ENCODE assay signal across 8 mouse cellular contexts in genomic region chr11:54437823-54438337, GRCm38 (mm10). TPM values are rescaled to one million over a fixed set of nuclear protein-coding genes. Genes with fewer than 3 reads are reported as not detected.
DNase-seq lines count a peak whose midpoint lies in the region; ATAC-seq and TF ChIP-seq lines count a peak whose summit lies in the region.

TSS of gene Fnip1 (plus strand) at chr11:54438199.

- peak within 1 kb of the TSS; percentile 97 for H3K27ac ChIP-seq in cortical plate, adult 2 months (ENCODE audit: insufficient read depth, low read length)

- TF ChIP-seq CTCF in cortical plate, adult 2 months (IDR thresholded peaks at IDR 0.05; ENCODE audit: extremely low read depth, insufficient read depth, low read length) = no peak

- ATAC-seq in activated CD4-positive, CD25-positive, alpha-beta regulatory T cell, adult 4 months = peak; percentile 82
- ATAC-seq in megakaryocyte progenitor cell, adult 5-6 weeks (replicated peaks; ENCODE audit: poor library complexity) = peak; percentile 88

- H3K4me3 ChIP-seq in cortical plate, adult 2 months (ENCODE audit: insufficient read depth, low read length) = peak within 1 kb of the TSS; percentile 93

- peak; percentile 92 to 94 for DNase-seq in gastrocnemius, adult 8-10 months (ENCODE audit: low spot score in 2 of 2)
- DNase-seq in induced T-regulatory cell, adult 2 months (ENCODE audit: low read depth) = peak; percentile 95
- DNase-seq in left cerebral cortex, adult 9 months (ENCODE audit: low spot score in 2 of 2) = peak; percentile 78 to 93
- peak; percentile 97 for DNase-seq in right cerebral cortex, postnatal 14 days
- peak; percentile 84 to 95 for DNase-seq in urinary bladder, postnatal 36 days (ENCODE audit: low spot score in 2 of 2)

- H3K4me1 ChIP-seq in cortical plate, adult 2 months (ENCODE audit: control insufficient read depth, insufficient read depth, low read length) = peaks cover 5% of the 10 kb centered on the region; the same call in 1 of the 2 replicates

- peak; percentile 68; the same call in 1 of the 2 replicates for TF ChIP-seq POLR2A in cortical plate, adult 2 months (IDR thresholded peaks at IDR 0.05; ENCODE audit: extremely low read depth, insufficient read depth, low read length)

RNA-seq across cellular contexts. Expression of gene Fnip1, which starts in this region (rescaled TPM):
- 10 to 100 TPM; 10.7 to 12.9 TPM for polyA plus RNA-seq in activated CD4-positive, CD25-positive, alpha-beta regulatory T cell, adult 4 months (2017; shearing (Covaris generic))
- polyA plus RNA-seq in cortical plate, adult 2 months (2012; rRNA removed) = 15.8 and 16.5 TPM in 2 replicates
- 10 to 100 TPM; 38.5 to 48.2 (median 39.3) TPM for total RNA-seq in gastrocnemius, adult 8-10 months (2022)
- total RNA-seq in megakaryocyte progenitor cell, adult 5-6 weeks (2015) = 36.0 and 36.8 TPM in 2 replicates
- total RNA-seq in megakaryocyte progenitor cell, adult 5-6 weeks (2017) = 31.4 and 32.4 TPM in 2 replicates

Comparison
In these comparisons a context has a peak if more than half of its experiments do, and no peak if none do; other contexts are left out.
1. Peak in every context shown above with its lines: DNase-seq, ATAC-seq, H3K4me3 ChIP-seq and H3K27ac ChIP-seq.